Mouse (Mus musculus): ENCODE results near the gene Armc5.

Armc5 gene

DNA sequence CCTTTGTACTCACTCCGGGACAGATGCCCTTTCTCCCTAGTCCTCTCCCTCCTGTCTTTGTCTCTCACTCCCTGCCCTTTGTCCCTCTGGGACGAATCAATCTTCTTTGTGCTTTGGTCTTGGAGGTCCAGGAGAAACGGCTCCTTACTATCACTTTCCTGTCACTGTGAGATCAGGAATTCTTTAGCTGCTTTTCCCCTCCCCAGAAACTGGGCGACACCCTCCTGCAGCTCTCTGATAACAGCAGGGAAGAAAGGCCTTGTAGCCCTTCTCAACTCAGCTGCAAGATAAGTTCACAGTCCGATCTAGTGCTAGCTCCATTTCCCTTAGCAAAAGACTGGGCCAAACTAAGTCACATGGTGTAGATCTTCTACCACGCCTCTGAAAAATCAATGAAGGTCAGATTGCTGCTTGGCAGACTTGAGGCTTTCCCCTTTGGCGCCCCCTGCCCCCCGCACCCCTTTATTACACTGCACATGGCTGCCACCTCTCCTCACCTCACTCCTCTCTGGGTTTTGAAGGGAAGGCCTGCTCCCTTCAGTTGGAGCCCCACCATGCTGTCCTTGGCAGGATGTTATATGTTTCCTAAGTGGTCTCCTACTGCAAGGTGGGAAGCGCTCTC, 51.9 kb downstream of the Armc5 start:
- DNase-seq (ENCODE audit: low spot score in 2 of 2) = peak in 1 of 2 experiments; percentile 68
